Mouse (Mus musculus) MEL (cell line): ENCODE results near the gene Nup35. TPM values are rescaled to one million over a fixed set of nuclear protein-coding genes. Genes with fewer than 3 reads are reported as not detected.

Experiments
- DNase-seq: peaks from one replicate; pipeline ENCODE4 v3.0.0; 2011; ENCODE audit warnings: low read depth, low spot score
- H3K27ac ChIP-seq: 2 replicates; pipeline ENCODE4 v1.5.1; 2012; ENCODE audit warnings: low read depth, mild to moderate bottlenecking, control low read depth, low read length, moderate library complexity; ENCODE audit not compliant: control insufficient read depth
- H3K27me3 ChIP-seq, 2 experiments: fragments of 150-350 bp in 1 of 2; sonication (generic) in 1 of 2; 2 replicates each; pipeline ENCODE4 v1.6.1; 2012; ENCODE audit warnings: low read length in 2 of 2, mild to moderate bottlenecking in 2 of 2, improper control_type of control experiment in 1 of 2, moderate library complexity in 1 of 2; ENCODE audit not compliant: insufficient read depth in 2 of 2, control insufficient read depth in 1 of 2
- H3K36me3 ChIP-seq, 2 experiments: 2 replicates each; pipeline ENCODE4 v1.6.1; 2012 to 2014; ENCODE audit warnings: low read length in 2 of 2, improper control_type of control experiment in 1 of 2, inconsistent platforms in 1 of 2, mild to moderate bottlenecking in 1 of 2; ENCODE audit not compliant: insufficient read depth in 2 of 2, control insufficient read depth in 1 of 2
- H3K4me1 ChIP-seq, 2 experiments: fragments of 150-350 bp in 1 of 2; sonication (generic) in 1 of 2; 2 replicates each; pipeline ENCODE4 v1.6.1; 2012; ENCODE audit warnings: low read length in 2 of 2, improper control_type of control experiment in 1 of 2, mild to moderate bottlenecking in 1 of 2; ENCODE audit not compliant: insufficient read depth in 2 of 2, control insufficient read depth in 1 of 2
- H3K4me3 ChIP-seq, 2 experiments: fragments of 150-350 bp in 1 of 2; sonication (generic) in 1 of 2; 2 replicates each; pipeline ENCODE4 v1.5.1; 2012; ENCODE audit warnings: low read depth in 2 of 2, low read length in 2 of 2, mild to moderate bottlenecking in 2 of 2, moderate library complexity in 2 of 2, control low read depth in 1 of 2, improper control_type of control experiment in 1 of 2; ENCODE audit not compliant: control insufficient read depth in 1 of 2, insufficient read depth in 1 of 2
- H3K79me2 ChIP-seq: 2 replicates; pipeline ENCODE4 v1.6.1; 2012; ENCODE audit warnings: mild to moderate bottlenecking, low read length, moderate library complexity; ENCODE audit not compliant: control insufficient read depth, poor library complexity, insufficient read depth
- H3K9ac ChIP-seq: 2 replicates; pipeline ENCODE4 v1.6.1; 2012; ENCODE audit warnings: low read depth, mild to moderate bottlenecking, control low read depth, low read length, moderate library complexity; ENCODE audit not compliant: control insufficient read depth, poor library complexity, severe bottlenecking
- H3K9me3 ChIP-seq: fragments of 150-350 bp; sonication (generic); replicated peaks from 2 replicates; pipeline ENCODE4 v1.6.1; 2012; ENCODE audit warnings: mild to moderate bottlenecking, low read length, improper control_type of control experiment, moderate library complexity; ENCODE audit not compliant: insufficient read depth
- BHLHE40 ChIP-seq: IDR thresholded peaks from 2 replicates; pipeline ENCODE4 v1.6.1; 2012; ENCODE audit warnings: low read depth, mild to moderate bottlenecking, inconsistent platforms, low read length, improper control_type of control experiment, borderline replicate concordance
- CHD1 ChIP-seq: IDR thresholded peaks from 2 replicates; pipeline ENCODE4 v1.6.1; 2012; ENCODE audit warnings: low read depth, mild to moderate bottlenecking, inconsistent platforms, low read length, improper control_type of control experiment
- CTCF ChIP-seq, 3 experiments: IDR thresholded peaks in 2 of 3; conservative IDR thresholded peaks in 1 of 3; 2 replicates each; pipeline ENCODE4 v1.5.1; 2011 to 2012; ENCODE audit warnings: low read length in 3 of 3, low read depth in 2 of 3, mild to moderate bottlenecking in 2 of 3, improper control_type of control experiment in 1 of 3, inconsistent platforms in 1 of 3, mixed read lengths in 1 of 3, moderate library complexity in 1 of 3; ENCODE audit not compliant: control insufficient read depth in 1 of 3, insufficient read depth in 1 of 3, poor library complexity in 1 of 3, severe bottlenecking in 1 of 3
- E2F4 ChIP-seq: IDR thresholded peaks from 2 replicates; pipeline ENCODE4 v1.6.1; 2011; ENCODE audit warnings: low read depth, low read length, improper control_type of control experiment, borderline replicate concordance
- ETS1 ChIP-seq: IDR thresholded peaks from 2 replicates; pipeline ENCODE4 v1.6.1; 2012; ENCODE audit warnings: low read depth, mild to moderate bottlenecking, inconsistent platforms, low read length, improper control_type of control experiment, moderate library complexity
- GABPA ChIP-seq: IDR thresholded peaks from 2 replicates; pipeline ENCODE4 v1.6.1; 2012; ENCODE audit warnings: low read depth, mild to moderate bottlenecking, inconsistent platforms, low read length, improper control_type of control experiment, moderate library complexity
- HCFC1 ChIP-seq: IDR thresholded peaks from 2 replicates; pipeline ENCODE4 v1.6.1; 2012; ENCODE audit warnings: low read depth, mild to moderate bottlenecking, inconsistent platforms, low read length, improper control_type of control experiment, moderate library complexity
- JUND ChIP-seq: IDR thresholded peaks from 2 replicates; pipeline ENCODE4 v1.6.1; 2011; ENCODE audit warnings: low read depth, mild to moderate bottlenecking, improper control_type of control experiment, low read length
- MAZ ChIP-seq: IDR thresholded peaks from 2 replicates; pipeline ENCODE4 v1.6.1; 2012; ENCODE audit warnings: low read depth, mild to moderate bottlenecking, inconsistent platforms, low read length, improper control_type of control experiment
- MEF2A ChIP-seq: IDR thresholded peaks from 2 replicates; pipeline ENCODE4 v1.6.1; 2014; ENCODE audit warnings: low read depth, mild to moderate bottlenecking, inconsistent platforms, low read length, improper control_type of control experiment; ENCODE audit not compliant: poor library complexity, insufficient replicate concordance, severe bottlenecking; ENCODE audit errors: extremely low read depth
- MXI1 ChIP-seq: IDR thresholded peaks from 2 replicates; pipeline ENCODE4 v1.6.1; 2011; ENCODE audit warnings: mild to moderate bottlenecking, low read depth, low read length, improper control_type of control experiment
- MYC ChIP-seq: IDR thresholded peaks from 2 replicates; pipeline ENCODE4 v1.6.1; 2011; ENCODE audit warnings: low read depth, mild to moderate bottlenecking, low read length, improper control_type of control experiment, moderate library complexity
- NELFE ChIP-seq: IDR thresholded peaks from 2 replicates; pipeline ENCODE4 v1.6.1; 2011; ENCODE audit warnings: low read depth, low read length, improper control_type of control experiment
- RAD21 ChIP-seq: IDR thresholded peaks from 2 replicates; pipeline ENCODE4 v1.6.1; 2011; ENCODE audit warnings: mild to moderate bottlenecking, low read depth, low read length, improper control_type of control experiment
- RCOR1 ChIP-seq: IDR thresholded peaks from 2 replicates; pipeline ENCODE4 v1.6.1; 2012; ENCODE audit warnings: low read depth, mild to moderate bottlenecking, inconsistent platforms, low read length, improper control_type of control experiment
- SMC3 ChIP-seq: IDR thresholded peaks from 2 replicates; pipeline ENCODE4 v1.6.1; 2011; ENCODE audit warnings: low read depth, low read length, improper control_type of control experiment
- TAL1 ChIP-seq: IDR thresholded peaks from 2 replicates; pipeline ENCODE4 v1.6.1; 2012; ENCODE audit warnings: mild to moderate bottlenecking, inconsistent platforms, low read length, moderate library complexity, mixed read lengths
- TCF12 ChIP-seq: IDR thresholded peaks from 2 replicates; pipeline ENCODE4 v1.6.1; 2014; ENCODE audit warnings: low read depth, mild to moderate bottlenecking, inconsistent platforms, low read length, improper control_type of control experiment, moderate library complexity
- UBTF ChIP-seq: IDR thresholded peaks from 2 replicates; pipeline ENCODE4 v1.6.1; 2012; ENCODE audit warnings: low read depth, mild to moderate bottlenecking, inconsistent platforms, low read length, improper control_type of control experiment, moderate library complexity, borderline replicate concordance; ENCODE audit not compliant: insufficient read depth
- USF1 ChIP-seq: IDR thresholded peaks from 2 replicates; pipeline ENCODE4 v1.6.1; 2014; ENCODE audit warnings: low read depth, mild to moderate bottlenecking, inconsistent platforms, low read length, improper control_type of control experiment, moderate library complexity
- USF2 ChIP-seq, 2 experiments: IDR thresholded peaks; 2 replicates each; pipeline ENCODE4 v1.6.1; 2011 to 2012; ENCODE audit warnings: improper control_type of control experiment in 2 of 2, low read length in 2 of 2, borderline replicate concordance in 1 of 2, inconsistent platforms in 1 of 2, low read depth in 1 of 2, mild to moderate bottlenecking in 1 of 2; ENCODE audit not compliant: insufficient read depth in 1 of 2
- ZC3H11A ChIP-seq: IDR thresholded peaks from 2 replicates; pipeline ENCODE4 v1.6.1; 2012; ENCODE audit warnings: low read depth, mild to moderate bottlenecking, inconsistent platforms, low read length, improper control_type of control experiment
- ZKSCAN1 ChIP-seq: IDR thresholded peaks from 2 replicates; pipeline ENCODE4 v1.6.1; 2012; ENCODE audit warnings: low read depth, mild to moderate bottlenecking, inconsistent platforms, low read length, improper control_type of control experiment, moderate library complexity
- ZMIZ1 ChIP-seq: IDR thresholded peaks from 2 replicates; pipeline ENCODE4 v1.6.1; 2012; ENCODE audit warnings: low read depth, mild to moderate bottlenecking, inconsistent platforms, low read length, improper control_type of control experiment, moderate library complexity
- polyA plus RNA-seq, 2 experiments: library from polyadenylated mRNA; stranded (reverse) in 1 of 2; unstranded in 1 of 2; fragments of >175 nt in 1 of 2; fragments of >200 nt in 1 of 2; gene quantifications; 2 replicates each; pipeline versions ENCODE4 v1.2.1 to v1.2.4; 2012; ENCODE audit warnings: low replicate concordance in 2 of 2, low read depth in 1 of 2; ENCODE audit not compliant: insufficient read length in 2 of 2, insufficient read depth in 1 of 2, missing spikeins in 1 of 2
- total RNA-seq: library from RNA; depleted of rRNA; stranded (reverse); fragments of 300-350 nt; gene quantifications from 2 replicates; pipeline ENCODE4 v1.2.3, GENCODE M21; 2012

The Nup35 gene
- total and polyA plus RNA-seq, 3 experiments: 36.1 to 51.5 TPM; not detected in 1

DNA sequence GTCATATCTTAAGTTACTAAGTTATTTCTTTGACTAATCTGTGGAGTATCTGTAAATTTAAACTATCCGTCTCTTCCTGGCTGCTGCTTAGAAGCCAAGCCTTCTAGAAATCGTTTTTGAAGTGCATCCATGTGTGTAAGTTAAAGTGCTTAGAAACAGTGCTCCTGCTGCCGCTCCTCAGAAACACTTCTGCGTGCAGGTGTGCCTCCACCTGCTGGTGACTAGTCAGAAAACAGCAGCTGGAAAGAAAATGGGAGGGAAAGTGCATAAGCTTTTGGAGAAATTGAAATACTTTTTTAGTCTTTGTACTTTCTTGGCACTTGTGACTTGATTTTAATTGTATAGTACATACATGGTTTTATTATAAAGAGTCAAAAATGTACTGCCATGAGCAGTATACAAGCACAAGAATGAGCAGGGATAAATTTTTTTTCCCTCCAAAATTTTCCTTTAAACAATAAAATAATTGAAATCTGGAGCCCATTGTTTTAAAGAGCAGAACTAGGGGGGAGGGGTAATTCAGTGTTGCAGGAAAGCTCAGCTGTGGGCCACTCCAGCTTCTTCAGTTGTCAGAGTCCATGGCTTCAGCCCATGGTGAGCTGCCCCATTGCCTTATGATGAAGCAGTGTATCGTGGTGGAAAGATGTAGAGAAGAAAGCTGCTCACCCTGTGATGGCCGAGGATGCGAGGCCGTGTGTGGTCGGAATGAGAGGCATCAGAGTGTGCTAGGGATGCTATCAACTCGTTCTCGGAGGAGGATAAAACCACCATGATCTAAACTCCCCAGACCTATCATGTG, 53.0 kb downstream of the Nup35 start:
- DNase-seq: peak; percentile 23
- peaks cover 0 to 2% of the 10 kb centered on the region in 2 experiments; a peak in 1 of 4 replicates for H3K36me3 ChIP-seq
- H3K4me1 ChIP-seq: no peaks in the 10 kb centered on the region
- no peak overlapping the region for H3K27ac ChIP-seq
- H3K27me3 ChIP-seq: no peaks in the 10 kb centered on the region
- H3K79me2 ChIP-seq: no peaks in the 10 kb centered on the region
- no peak overlapping the region for H3K4me3 ChIP-seq
- TF ChIP-seq USF2 (IDR thresholded peaks at IDR 0.05; ENCODE audit: borderline replicate concordance in 1 of 2, insufficient read depth in 1 of 2, low read depth in 1 of 2, low read length in 2 of 2): no peak
- TF ChIP-seq TCF12: no peak
- no peak for TF ChIP-seq CHD1
- no peak for TF ChIP-seq MXI1
- TF ChIP-seq BHLHE40: no peak
- no peak for TF ChIP-seq HCFC1
- TF ChIP-seq GABPA: no peak
- TF ChIP-seq NELFE: no peak
- TF ChIP-seq JUND: no peak
- no peak for TF ChIP-seq ZMIZ1
- TF ChIP-seq ETS1: no peak
- TF ChIP-seq TAL1: no peak
- no peak for TF ChIP-seq RCOR1
- no peak; the same call in 1 of the 2 replicates for TF ChIP-seq ZC3H11A
- TF ChIP-seq MEF2A: no peak
- peak; percentile 31 for TF ChIP-seq RAD21
- no peak for TF ChIP-seq MAZ
- peak; percentile 36 for TF ChIP-seq SMC3
- TF ChIP-seq CTCF (IDR thresholded peaks at IDR 0.05 in 2 of 3, conservative IDR thresholded peaks at IDR 0.05 in 1 of 3; ENCODE audit: control insufficient read depth in 1 of 3, insufficient read depth in 1 of 3, low read depth in 2 of 3, low read length in 3 of 3, poor library complexity in 1 of 3, severe bottlenecking in 1 of 3): peak in 2 of 3 experiments; percentile 42 to 43; a peak in 4 of 6 replicates
- TF ChIP-seq UBTF: no peak
- no peak for TF ChIP-seq USF1
- TF ChIP-seq E2F4: no peak
- TF ChIP-seq ZKSCAN1: no peak
- TF ChIP-seq MYC: no peak
- TF ChIP-seq, all 39 proteins: peak for 3
- no peak overlapping the region for H3K9ac ChIP-seq
- H3K9me3 ChIP-seq: no peaks in the 10 kb centered on the region
